Mouse (Mus musculus) neural tube, embryonic 13.5 days (tissue): Measurements from ENCODE around the gene 5430419D17Rik. TPM values are rescaled to one million over a fixed set of nuclear protein-coding genes. Genes with fewer than 3 reads are reported as not detected.

Source experiments
- ATAC-seq: fragments of 200-750 bp; cut with Nextera tagmentation; 2 replicates; pipeline ENCODE4 v1.8.0; 2017; ENCODE audit warnings: low read depth, mild to moderate bottlenecking, moderate TSS enrichment, moderate library complexity
- H3K27ac ChIP-seq: fragments of 300-500 bp; sonication (generic); replicated peaks from 2 replicates; pipeline ENCODE4 v1.5.1; 2015; ENCODE audit warnings: moderate library complexity, mild to moderate bottlenecking, inconsistent platforms
- H3K27me3 ChIP-seq: fragments of 300-500 bp; sonication (generic); 2 replicates; pipeline ENCODE4 v1.6.1; 2015; ENCODE audit warnings: mild to moderate bottlenecking, inconsistent platforms
- H3K36me3 ChIP-seq: fragments of 300-500 bp; sonication (generic); 2 replicates; pipeline ENCODE4 v1.6.1; 2015; ENCODE audit warnings: mild to moderate bottlenecking, inconsistent platforms
- H3K4me1 ChIP-seq: fragments of 300-500 bp; sonication (generic); replicated peaks from 2 replicates; pipeline ENCODE4 v1.6.1; 2015; ENCODE audit warnings: inconsistent platforms
- H3K4me2 ChIP-seq: fragments of 300-500 bp; sonication (generic); 2 replicates; pipeline ENCODE4 v1.6.1; 2015; ENCODE audit warnings: inconsistent platforms, mild to moderate bottlenecking, moderate library complexity
- H3K4me3 ChIP-seq: fragments of 300-500 bp; sonication (generic); 2 replicates; pipeline ENCODE4 v1.5.1; 2015; ENCODE audit warnings: mild to moderate bottlenecking, inconsistent platforms
- H3K9ac ChIP-seq: fragments of 300-500 bp; sonication (generic); 2 replicates; pipeline ENCODE4 v1.6.1; 2015; ENCODE audit warnings: moderate library complexity, mild to moderate bottlenecking, inconsistent platforms
- H3K9me3 ChIP-seq: fragments of 300-500 bp; sonication (generic); 2 replicates; pipeline ENCODE4 v1.6.1; 2016; ENCODE audit warnings: inconsistent platforms
- WGBS: fragments of 180-500 bp; shearing (Covaris S2); methylation state at CpG from one replicate; pipeline ENCODE4 v1.1.7; 2015; 5-methylcytosine and 5-hydroxymethylcytosine counted together
- polyA plus RNA-seq: library from polyadenylated mRNA; unstranded; fragments of >200 nt; fragmentation: Nextera tagmentation; extraction: Ambion mirVana; gene quantifications from 2 replicates; pipeline ENCODE4 v1.2.1, GENCODE M21; 2015

Gene 5430419D17Rik
- polyA plus RNA-seq, result not detected in 2 replicates

DNA sequence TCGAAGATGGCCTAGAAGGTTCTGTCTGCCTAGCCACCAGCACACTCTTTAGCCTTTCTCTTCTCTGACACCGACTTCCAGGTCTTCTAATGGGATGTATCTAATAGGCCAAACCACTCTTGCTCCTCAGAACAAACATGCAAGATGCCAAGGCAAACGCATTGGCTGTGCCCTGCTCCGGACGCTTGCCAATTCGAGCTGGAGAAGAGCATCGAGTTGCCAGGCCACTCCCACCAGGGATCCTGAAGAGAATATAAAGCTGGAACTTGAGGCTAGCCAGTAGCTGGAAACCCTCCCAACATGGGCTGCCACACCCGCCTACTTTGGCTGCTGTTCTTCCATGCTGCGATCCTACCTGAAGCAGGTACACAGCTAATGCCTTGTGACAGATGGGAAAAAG, at the start of gene 5430419D17Rik:
Gene 5430419D17Rik (plus strand): TSS at position 282 of the 400 bp plus-strand sequence.
- Histone ChIP-seq H3K4me3 (no peak within 1 kb of the TSS), H3K9ac (no peak within 1 kb of the TSS), H3K4me1 (no peaks in the 10 kb centered on the region), H3K27ac (no peak within 1 kb of the TSS), H3K36me3 (no peaks in the 10 kb centered on the region), H3K27me3 (no peaks in the 10 kb centered on the region), H3K4me2 (no peak within 1 kb of the TSS), H3K9me3 (no peaks in the 10 kb centered on the region)
- WGBS, result 87% methylated on average over 9 of the region's 9 CpGs
- ATAC-seq, result no peak

DNA sequence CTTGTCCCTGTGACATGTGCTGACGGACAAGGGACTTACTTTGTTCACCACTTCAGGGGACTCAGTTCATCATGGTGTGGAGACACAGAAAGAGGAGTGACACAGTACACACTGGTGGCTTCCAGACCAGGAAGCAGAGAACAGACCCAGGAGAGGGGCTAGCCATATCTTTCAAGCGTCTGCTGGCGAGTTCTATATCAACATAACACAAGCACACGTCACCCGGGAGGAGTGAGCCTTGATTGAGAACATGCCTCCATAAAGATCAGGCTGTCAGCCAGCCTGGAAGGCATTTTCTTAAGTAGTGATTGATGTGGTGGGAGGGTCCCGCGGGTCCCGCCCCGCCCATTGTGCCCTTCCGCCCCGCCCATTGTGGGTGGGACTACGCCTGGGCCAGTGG, 44.2 kb upstream of the 5430419D17Rik start:
- 70% methylated on average over 12 of the region's 12 CpGs for WGBS
- H3K27me3 ChIP-seq, result no peaks in the 10 kb centered on the region
- no peak for ATAC-seq
- H3K4me2 ChIP-seq, result no peak overlapping the region
- no peaks in the 10 kb centered on the region for H3K4me1 ChIP-seq
- H3K36me3 ChIP-seq, result no peaks in the 10 kb centered on the region
- no peak overlapping the region for H3K27ac ChIP-seq
- H3K4me3 ChIP-seq, result no peak overlapping the region
- no peak overlapping the region for H3K9ac ChIP-seq
- no peaks in the 10 kb centered on the region for H3K9me3 ChIP-seq

DNA sequence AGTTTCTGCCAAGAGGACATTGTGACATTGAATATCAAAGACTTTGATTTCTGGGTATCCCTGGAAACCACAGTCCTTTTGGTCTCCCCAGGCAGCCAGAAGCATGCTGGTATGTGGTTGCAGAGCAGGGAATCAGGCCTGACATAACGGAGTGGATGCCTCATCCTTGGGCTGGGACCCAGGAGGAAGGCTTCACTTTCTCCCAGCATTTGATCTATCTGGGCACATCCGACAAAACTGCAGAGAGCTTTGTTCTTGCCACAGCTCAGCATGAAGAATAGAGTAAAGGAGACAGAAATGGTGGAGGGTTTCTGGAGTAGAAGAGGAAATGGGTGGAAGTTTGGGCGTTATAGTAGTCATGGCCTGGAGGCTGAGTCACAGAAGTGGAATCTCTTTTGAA, 41.0 kb upstream of the 5430419D17Rik start:
- H3K27ac ChIP-seq, result no peak overlapping the region
- no peaks in the 10 kb centered on the region for H3K4me1 ChIP-seq
- no peak overlapping the region for H3K4me3 ChIP-seq
- H3K9ac ChIP-seq, result no peak overlapping the region
- H3K36me3 ChIP-seq, result no peaks in the 10 kb centered on the region
- ATAC-seq, result no peak
- no peak overlapping the region for H3K4me2 ChIP-seq
- no peaks in the 10 kb centered on the region for H3K27me3 ChIP-seq
- 73% methylated on average over 3 of the region's 3 CpGs for WGBS
- H3K9me3 ChIP-seq, result no peaks in the 10 kb centered on the region

DNA sequence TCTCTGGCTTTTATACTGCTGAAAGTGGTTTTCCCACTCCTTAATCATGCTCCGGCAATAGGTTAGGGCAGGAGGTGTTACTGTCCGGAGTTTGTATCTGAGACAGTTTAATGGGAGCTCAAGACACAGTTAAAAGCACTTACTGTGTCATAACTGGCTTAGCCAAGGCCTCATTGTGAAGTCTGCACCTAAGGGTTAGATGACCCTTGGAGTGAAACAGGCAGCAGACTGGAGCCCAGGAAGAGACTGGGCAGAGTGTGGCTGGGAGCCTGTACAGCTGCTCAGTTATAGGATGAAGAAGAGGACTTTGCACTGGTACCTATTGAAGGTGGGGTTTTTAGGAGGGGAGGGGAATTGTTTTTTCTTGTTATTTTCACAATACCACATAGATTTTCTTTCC, 28.0 kb upstream of the 5430419D17Rik start, which contains the start of gene 4933402N03Rik:
Gene 4933402N03Rik (minus strand): TSS at position 101 of the 400 bp plus-strand sequence.
- no peaks in the 10 kb centered on the region for H3K9me3 ChIP-seq

DNA sequence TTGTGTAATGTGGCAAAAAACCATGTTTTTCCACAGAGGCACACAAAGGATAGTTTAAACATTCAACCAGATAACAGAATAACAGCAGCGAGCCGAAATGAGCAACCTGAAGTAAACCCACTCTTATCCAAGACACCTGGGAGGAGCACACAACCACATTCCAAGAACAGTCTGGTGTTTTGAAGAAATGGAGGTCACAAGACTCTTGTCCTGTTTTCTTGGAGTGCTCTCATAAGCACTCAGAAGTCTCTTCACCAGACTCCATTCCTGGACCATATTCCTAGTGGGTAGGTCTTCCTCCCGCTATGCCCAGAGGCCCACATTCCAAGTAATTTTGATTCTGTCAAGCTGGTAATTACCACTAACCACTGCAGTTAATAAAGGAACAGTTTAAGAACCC, 24.0 kb upstream of the 5430419D17Rik start:
- no peak overlapping the region for H3K27ac ChIP-seq
- no peak overlapping the region for H3K9ac ChIP-seq
- H3K9me3 ChIP-seq, result no peaks in the 10 kb centered on the region
- WGBS, result 88% methylated on average over 3 of the region's 3 CpGs
- no peak overlapping the region for H3K4me2 ChIP-seq
- H3K27me3 ChIP-seq, result no peaks in the 10 kb centered on the region
- no peak for ATAC-seq
- no peaks in the 10 kb centered on the region for H3K36me3 ChIP-seq
- no peaks in the 10 kb centered on the region for H3K4me1 ChIP-seq
- H3K4me3 ChIP-seq, result no peak overlapping the region

More for the DNA sequence above, 28.0 kb upstream of the 5430419D17Rik start, which contains the start of gene 4933402N03Rik:
- H3K27ac ChIP-seq, result no peak within 1 kb of the TSS
- 91% methylated on average over 2 of the region's 2 CpGs for WGBS
- H3K36me3 ChIP-seq, result no peaks in the 10 kb centered on the region
- no peak within 1 kb of the TSS for H3K9ac ChIP-seq
- ATAC-seq, result no peak
- H3K4me1 ChIP-seq, result no peaks in the 10 kb centered on the region
- H3K4me2 ChIP-seq, result no peak within 1 kb of the TSS
- no peak within 1 kb of the TSS for H3K4me3 ChIP-seq
- no peaks in the 10 kb centered on the region for H3K27me3 ChIP-seq

DNA sequence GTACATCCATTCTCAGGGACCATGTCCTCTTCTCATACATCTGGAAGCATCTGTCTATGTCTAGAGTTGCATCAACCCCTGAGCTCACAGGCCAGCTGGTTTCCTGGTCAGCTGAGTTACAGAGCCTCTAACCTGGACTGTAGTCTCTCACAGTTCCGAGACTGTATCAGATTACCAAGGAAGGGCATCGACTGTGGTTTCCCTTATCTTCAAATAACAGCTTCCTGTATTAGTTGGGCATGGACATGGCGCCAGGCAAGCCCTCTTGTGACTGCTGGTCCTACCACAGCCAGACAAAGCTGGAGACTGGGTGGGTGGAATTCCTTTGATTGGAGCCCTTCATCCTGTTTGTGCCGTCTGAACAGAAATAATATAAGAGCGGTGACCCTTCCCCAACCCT, 21.2 kb upstream of the 5430419D17Rik start:
- WGBS, result 91% methylated on average over 5 of the region's 5 CpGs
- no peaks in the 10 kb centered on the region for H3K4me1 ChIP-seq
- ATAC-seq, result no peak

DNA sequence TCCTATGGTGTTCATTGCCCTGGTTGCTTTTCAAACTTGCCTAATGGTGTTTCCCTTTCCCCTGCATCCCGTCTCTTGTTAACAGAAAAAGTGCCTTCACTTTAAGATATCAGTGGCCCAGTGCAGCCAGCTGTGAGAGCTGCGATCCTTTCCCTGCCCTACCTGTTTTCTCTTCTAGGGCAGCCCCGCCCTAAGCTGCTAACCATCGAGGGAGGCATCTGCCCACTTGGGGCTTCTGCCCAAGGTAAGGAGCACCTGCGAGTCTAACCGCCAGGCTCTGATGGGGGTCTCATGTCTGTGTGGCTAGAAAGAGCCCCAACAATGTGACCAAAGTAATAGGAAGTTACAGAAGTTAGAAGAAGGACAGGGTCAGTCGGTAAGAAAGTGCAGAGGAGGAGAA, 12.0 kb upstream of the 5430419D17Rik start:
- no peaks in the 10 kb centered on the region for H3K4me1 ChIP-seq
- no peak overlapping the region for H3K4me2 ChIP-seq
- no peak for ATAC-seq
- no peak overlapping the region for H3K9ac ChIP-seq
- no peak overlapping the region for H3K4me3 ChIP-seq
- H3K27me3 ChIP-seq, result no peaks in the 10 kb centered on the region
- 84% methylated on average over 7 of the region's 7 CpGs for WGBS
- no peak overlapping the region for H3K27ac ChIP-seq
- no peaks in the 10 kb centered on the region for H3K9me3 ChIP-seq
- no peaks in the 10 kb centered on the region for H3K36me3 ChIP-seq

More for the DNA sequence above, 21.2 kb upstream of the 5430419D17Rik start:
- H3K36me3 ChIP-seq, result no peaks in the 10 kb centered on the region
- no peak overlapping the region for H3K27ac ChIP-seq
- H3K4me3 ChIP-seq, result no peak overlapping the region
- no peak overlapping the region for H3K4me2 ChIP-seq
- no peaks in the 10 kb centered on the region for H3K9me3 ChIP-seq
- no peaks in the 10 kb centered on the region for H3K27me3 ChIP-seq
- H3K9ac ChIP-seq, result no peak overlapping the region

DNA sequence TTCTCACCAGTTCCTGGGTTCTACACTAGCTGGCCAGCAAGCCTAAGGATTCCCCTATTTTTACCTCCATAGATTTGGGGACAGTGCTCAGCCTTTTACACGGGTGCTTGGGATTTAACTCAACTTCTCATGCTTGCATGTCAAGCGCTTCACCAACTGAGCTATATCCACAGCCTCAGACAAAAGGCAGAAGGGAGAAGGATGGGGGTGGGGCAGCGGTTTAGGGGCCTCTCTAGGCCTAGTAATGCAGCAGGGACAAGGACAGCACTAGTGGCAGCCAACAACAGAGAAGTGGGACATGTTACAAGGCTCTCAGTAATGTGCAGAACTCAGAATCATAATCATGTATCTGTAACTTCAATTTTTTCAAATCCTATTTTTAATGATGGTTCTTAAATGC, 6.4 kb upstream of the 5430419D17Rik start:
- 71% methylated on average over 3 of the region's 3 CpGs for WGBS
- H3K27me3 ChIP-seq, result no peaks in the 10 kb centered on the region
- H3K9me3 ChIP-seq, result no peaks in the 10 kb centered on the region
- no peak for ATAC-seq
- H3K9ac ChIP-seq, result no peak overlapping the region
- H3K4me1 ChIP-seq, result no peaks in the 10 kb centered on the region
- H3K4me3 ChIP-seq, result no peak overlapping the region
- no peak overlapping the region for H3K27ac ChIP-seq
- H3K36me3 ChIP-seq, result no peaks in the 10 kb centered on the region
- H3K4me2 ChIP-seq, result no peak overlapping the region

DNA sequence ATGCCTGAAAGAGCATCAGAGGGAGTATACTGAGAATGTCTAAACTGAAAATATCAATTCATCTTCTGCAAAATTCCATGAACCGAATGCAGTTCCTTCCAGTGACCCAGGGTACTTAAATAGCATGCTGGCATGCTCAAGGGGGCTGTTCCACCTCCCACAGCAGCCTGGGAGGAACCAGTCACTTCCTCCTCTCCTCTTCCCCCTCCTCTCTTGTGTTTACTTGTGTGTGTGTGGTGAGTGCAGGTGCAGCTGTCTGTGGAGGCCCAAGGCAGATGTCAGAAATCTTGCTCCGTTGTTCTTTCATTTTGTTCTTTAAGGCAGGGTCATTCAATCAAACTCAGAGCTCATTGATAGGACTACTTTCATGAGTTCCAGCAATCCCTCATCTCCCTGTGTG, 5.1 kb upstream of the 5430419D17Rik start:
- no peaks in the 10 kb centered on the region for H3K36me3 ChIP-seq
- no peak overlapping the region for H3K4me3 ChIP-seq
- H3K4me1 ChIP-seq, result no peaks in the 10 kb centered on the region
- no peak overlapping the region for H3K4me2 ChIP-seq
- 38% methylated on average over 2 of the region's 2 CpGs for WGBS
- ATAC-seq, result no peak
- no peak overlapping the region for H3K9ac ChIP-seq
- H3K9me3 ChIP-seq, result no peaks in the 10 kb centered on the region
- H3K27ac ChIP-seq, result no peak overlapping the region
- no peaks in the 10 kb centered on the region for H3K27me3 ChIP-seq

DNA sequence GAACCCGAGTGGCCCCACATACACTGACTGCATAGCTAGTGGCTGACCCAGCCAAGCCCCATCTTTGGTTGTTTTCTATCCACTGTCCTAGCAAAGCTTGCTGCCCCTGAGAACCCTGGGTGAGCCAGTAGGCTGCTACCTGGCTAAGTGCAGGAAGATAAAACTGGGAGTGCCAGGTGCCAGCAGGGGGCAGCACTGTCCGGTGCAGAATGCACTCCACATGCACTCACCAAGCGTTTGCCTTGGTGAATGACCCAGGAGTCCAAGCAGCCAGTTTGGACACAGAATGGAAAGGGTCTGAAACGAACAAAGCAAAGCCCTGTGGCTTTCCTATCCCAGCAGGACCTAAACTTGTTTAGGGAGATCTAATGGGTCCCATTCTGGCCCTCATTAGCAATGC, 8.5 kb downstream of the 5430419D17Rik start:
- Histone ChIP-seq H3K9me3 (no peaks in the 10 kb centered on the region), H3K4me1 (no peaks in the 10 kb centered on the region), H3K36me3 (no peaks in the 10 kb centered on the region), H3K27ac (no peak overlapping the region), H3K4me3 (no peak overlapping the region), H3K9ac (no peak overlapping the region), H3K4me2 (no peak overlapping the region), H3K27me3 (no peaks in the 10 kb centered on the region)
- no peak for ATAC-seq
- WGBS, result 41% methylated on average over 4 of the region's 4 CpGs

DNA sequence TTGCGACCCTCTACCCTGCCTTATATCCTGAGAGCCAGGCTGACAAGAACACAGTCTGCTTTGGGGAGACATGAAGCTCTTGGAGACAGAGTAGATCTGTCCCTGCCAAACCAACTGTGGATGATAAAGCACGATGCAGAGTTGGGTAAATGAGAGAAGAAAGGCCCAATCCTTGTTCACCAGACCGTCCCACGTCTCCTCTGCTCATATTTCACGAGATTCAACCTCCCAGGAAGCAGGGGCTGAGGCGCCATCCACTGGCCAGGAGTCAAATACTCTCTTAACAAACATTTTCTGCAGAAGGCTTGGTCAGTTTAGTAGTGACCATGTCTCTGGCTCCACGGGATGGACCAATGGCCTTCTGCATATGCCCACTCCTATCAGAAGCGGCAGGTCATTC, 10.1 kb downstream of the 5430419D17Rik start:
- no peak for ATAC-seq
- 67% methylated on average over 8 of the region's 8 CpGs for WGBS
- Histone ChIP-seq H3K27me3 (no peaks in the 10 kb centered on the region), H3K36me3 (no peaks in the 10 kb centered on the region), H3K9ac (no peak overlapping the region), H3K4me2 (no peak overlapping the region), H3K4me3 (no peak overlapping the region), H3K27ac (no peak overlapping the region), H3K9me3 (no peaks in the 10 kb centered on the region), H3K4me1 (no peaks in the 10 kb centered on the region)

DNA sequence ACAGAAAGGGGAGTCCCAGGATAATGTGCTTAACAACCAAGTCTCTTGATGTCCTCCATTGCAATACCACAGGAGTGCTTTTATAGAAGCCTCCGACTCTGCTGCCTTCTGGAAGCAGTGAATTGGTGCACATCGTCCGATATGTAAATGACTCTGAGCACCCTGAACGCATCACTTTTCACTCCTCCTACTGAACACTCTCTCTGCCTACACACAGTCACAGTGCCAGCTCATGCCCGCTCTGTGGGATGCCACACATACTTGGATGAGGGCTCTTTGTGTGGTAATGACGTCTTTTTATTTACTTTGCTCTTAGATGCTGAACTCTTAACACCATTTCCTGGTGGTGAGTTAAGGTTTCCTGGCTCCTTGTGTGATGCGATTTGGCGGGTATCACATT, 12.8 kb downstream of the 5430419D17Rik start:
- 79% methylated on average over 8 of the region's 8 CpGs for WGBS
- ATAC-seq, result no peak
- Histone ChIP-seq H3K36me3 (no peaks in the 10 kb centered on the region), H3K27me3 (no peaks in the 10 kb centered on the region), H3K27ac (no peak overlapping the region), H3K4me3 (no peak overlapping the region), H3K9ac (no peak overlapping the region), H3K4me2 (no peak overlapping the region), H3K4me1 (no peaks in the 10 kb centered on the region), H3K9me3 (no peaks in the 10 kb centered on the region)

DNA sequence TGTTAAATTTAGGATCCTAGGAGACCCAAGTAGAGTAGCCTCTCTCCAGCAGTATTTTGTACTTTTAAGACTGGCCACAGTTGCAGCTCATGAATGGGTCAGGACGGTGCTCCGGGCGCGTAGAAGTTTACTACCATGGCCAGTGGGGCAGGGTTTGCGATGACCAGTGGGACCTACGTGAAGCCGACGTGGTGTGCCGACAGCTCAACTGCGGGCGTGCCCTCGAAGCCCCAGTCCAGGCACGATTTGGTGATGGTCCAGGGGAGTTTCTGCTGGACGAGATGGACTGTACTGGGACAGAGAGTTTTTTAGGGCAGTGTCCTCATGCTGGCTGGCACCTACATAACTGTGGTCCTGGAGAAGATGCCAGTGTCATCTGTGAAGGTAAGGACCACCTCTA, 13.8 kb downstream of the 5430419D17Rik start:
- 97% methylated on average over 14 of the region's 14 CpGs for WGBS
- Histone ChIP-seq H3K4me1 (no peaks in the 10 kb centered on the region), H3K27me3 (no peaks in the 10 kb centered on the region), H3K9me3 (no peaks in the 10 kb centered on the region), H3K27ac (no peak overlapping the region), H3K4me2 (no peak overlapping the region), H3K4me3 (no peak overlapping the region), H3K9ac (no peak overlapping the region), H3K36me3 (no peaks in the 10 kb centered on the region)
- no peak for ATAC-seq
